ENCODE assay signal across 12 mouse cellular contexts in genomic region chr7:145231659-145232058, GRCm38 (mm10). TPM values are rescaled to one million over a fixed set of nuclear protein-coding genes. Genes with fewer than 3 reads are reported as not detected.
DNase-seq lines count a peak whose midpoint lies in the region; ATAC-seq and TF ChIP-seq lines count a peak whose summit lies in the region.
"Had no signal": no experiment of that assay in that cellular context is flagged by ENCODE, and none has a peak within 500 bp of the region (broad histone marks: within the 10 kb centered on the region; RNA-seq: fewer than 3 reads in every experiment).

No protein-coding gene starts in this region.

- DNase-seq in heart, adult 11 months, result peak; percentile 96
- peak; percentile 44 to 62 for DNase-seq in cerebellum, postnatal 25 days
- DNase-seq in lung, postnatal 0 days (ENCODE audit: low spot score), result peak; percentile 78
- DNase-seq in gastrocnemius, adult 18-20 months (ENCODE audit: low spot score), result no peak
- DNase-seq in neural tube, embryonic 10.5 days (ENCODE audit: extremely low spot score, low spot score), result no peak
- no peak for DNase-seq in embryo, embryonic 10 days (ENCODE audit: low spot score)

- no peaks in the 10 kb centered on the region for H3K36me3 ChIP-seq in heart, embryonic 11.5 days (ENCODE audit: control insufficient read depth, insufficient read depth, low read length)
- no peaks in the 10 kb centered on the region for H3K36me3 ChIP-seq in kidney, embryonic 14.5 days (ENCODE audit: control insufficient read depth, insufficient read depth, low read length)
- H3K36me3 ChIP-seq in lung, postnatal 0 days (ENCODE audit: insufficient read depth, low read length), result no peaks in the 10 kb centered on the region
- H3K36me3 ChIP-seq: embryonic facial prominence, embryonic 15.5 days had no signal

- no peak overlapping the region for H3K9ac ChIP-seq in heart, embryonic 11.5 days (ENCODE audit: low read depth, low read length)
- H3K9ac ChIP-seq in kidney, embryonic 14.5 days (ENCODE audit: low read depth, low read length), result no peak overlapping the region
- no peak overlapping the region for H3K9ac ChIP-seq in lung, postnatal 0 days (replicated peaks; ENCODE audit: low read depth)
- H3K9ac ChIP-seq: embryonic facial prominence, embryonic 15.5 days had no signal

- WGBS in heart, embryonic 11.5 days (ENCODE audit: insufficient replicate concordance), result 84% methylated on average over 9 of the region's 9 CpGs
- WGBS in kidney, embryonic 14.5 days, result 44% methylated on average over 9 of the region's 9 CpGs
- WGBS in lung, postnatal 0 days, result 53% methylated on average over 9 of the region's 9 CpGs

- no peak for TF ChIP-seq CTCF in lung, postnatal 0 days (IDR thresholded peaks at IDR 0.05)

- H3K4me2 ChIP-seq in heart, embryonic 11.5 days, result no peak overlapping the region
- H3K4me2 ChIP-seq in kidney, embryonic 14.5 days (replicated peaks; ENCODE audit: low read depth, low read length), result no peak overlapping the region
- H3K4me2 ChIP-seq in lung, postnatal 0 days (replicated peaks; ENCODE audit: low read depth, low read length), result no peak overlapping the region
- H3K4me2 ChIP-seq: embryonic facial prominence, embryonic 15.5 days had no signal

- H3K4me3 ChIP-seq in heart, embryonic 11.5 days (ENCODE audit: low read depth, low read length), result no peak overlapping the region
- no peak overlapping the region for H3K4me3 ChIP-seq in kidney, embryonic 14.5 days (ENCODE audit: low read length)
- no peak overlapping the region for H3K4me3 ChIP-seq in lung, postnatal 0 days (ENCODE audit: low read depth, low read length)
- H3K4me3 ChIP-seq: embryonic facial prominence, embryonic 15.5 days had no signal

- H3K9me3 ChIP-seq in heart, embryonic 11.5 days (replicated peaks; ENCODE audit: control insufficient read depth, low read length), result no peaks in the 10 kb centered on the region
- H3K9me3 ChIP-seq in kidney, embryonic 14.5 days (ENCODE audit: control insufficient read depth, low read length), result no peaks in the 10 kb centered on the region
- no peaks in the 10 kb centered on the region for H3K9me3 ChIP-seq in lung, postnatal 0 days (ENCODE audit: low read length)
- H3K9me3 ChIP-seq: embryonic facial prominence, embryonic 15.5 days had no signal

- ATAC-seq in heart, embryonic 11.5 days (replicated peaks; ENCODE audit: insufficient number of reproducible peaks, low FRiP score, low TSS enrichment), result no peak
- peak; percentile 70; the same call in 1 of the 2 replicates for ATAC-seq in kidney, embryonic 14.5 days (ENCODE audit: low FRiP score, low TSS enrichment)
- peak; percentile 86 for ATAC-seq in lung, postnatal 0 days

- H3K27ac ChIP-seq in heart, embryonic 11.5 days (ENCODE audit: low read depth, low read length), result no peak overlapping the region
- H3K27ac ChIP-seq in kidney, embryonic 14.5 days (ENCODE audit: low read depth, low read length), result peak overlapping the region; percentile 25; the same call in 1 of the 2 replicates
- peak overlapping the region; percentile 51 for H3K27ac ChIP-seq in lung, postnatal 0 days (ENCODE audit: low read length)
- H3K27ac ChIP-seq: embryonic facial prominence, embryonic 15.5 days had no signal

- H3K4me1 ChIP-seq in heart, embryonic 11.5 days (ENCODE audit: control insufficient read depth, insufficient read depth, low read length), result 0 out of 2 replicates have a peak, but pooled peaks cover 3% of the 10 kb centered on the region
- peaks cover 8% of the 10 kb centered on the region for H3K4me1 ChIP-seq in kidney, embryonic 14.5 days (ENCODE audit: control insufficient read depth, insufficient read depth, low read length)
- 0 out of 2 replicates have a peak, but pooled peaks cover 2% of the 10 kb centered on the region for H3K4me1 ChIP-seq in lung, postnatal 0 days (ENCODE audit: insufficient read depth, low read depth, low read length)

- no peak for TF ChIP-seq EP300 in lung, postnatal 0 days (IDR thresholded peaks at IDR 0.05)

- no peaks in the 10 kb centered on the region for H3K27me3 ChIP-seq in heart, embryonic 11.5 days (ENCODE audit: control insufficient read depth, insufficient read depth, low read length)
- peaks cover 3% of the 10 kb centered on the region; the same call in 1 of the 2 replicates for H3K27me3 ChIP-seq in kidney, embryonic 14.5 days (ENCODE audit: control insufficient read depth, insufficient read depth, low read length)
- H3K27me3 ChIP-seq in lung, postnatal 0 days (replicated peaks; ENCODE audit: insufficient read depth, low read length), result no peaks in the 10 kb centered on the region
- H3K27me3 ChIP-seq: embryonic facial prominence, embryonic 15.5 days had no signal

RNA-seq across cellular contexts. Expression of gene 1810010D01Rik, which starts 23.7 kb away (rescaled TPM):
- polyA plus RNA-seq in heart, embryonic 11.5 days (2014; fragmentation: Nextera tagmentation; extraction: Ambion mirVana), result not detected in 2 replicates
- 0.46 TPM in 1 of 2 replicates, not detected in the other for polyA plus RNA-seq in kidney, embryonic 14.5 days (2014; fragmentation: Nextera tagmentation; extraction: Ambion mirVana)
- 0.73 and 0.94 TPM in 2 replicates for polyA plus RNA-seq in lung, postnatal 0 days (2015; fragmentation: Nextera tagmentation; extraction: Ambion mirVana)
- total RNA-seq in gastrocnemius, adult 18-20 months (2021), result not detected
- total RNA-seq: megakaryocyte, adult 5-6 weeks had no signal
- polyA plus RNA-seq: heart, postnatal 0 days; limb, embryonic 11.5 days had no signal

RNA-seq across cellular contexts. Expression of gene Tpcn2, which starts 52.2 kb away (rescaled TPM):
- polyA plus RNA-seq in heart, embryonic 11.5 days (2014; fragmentation: Nextera tagmentation; extraction: Ambion mirVana), result 2.1 and 3.1 TPM in 2 replicates
- polyA plus RNA-seq in kidney, embryonic 14.5 days (2014; fragmentation: Nextera tagmentation; extraction: Ambion mirVana), result 4.0 and 4.4 TPM in 2 replicates
- 17.3 and 22.7 TPM in 2 replicates for polyA plus RNA-seq in lung, postnatal 0 days (2015; fragmentation: Nextera tagmentation; extraction: Ambion mirVana)
- total RNA-seq in gastrocnemius, adult 18-20 months (2021), result 1 to 10 TPM; 1.0 TPM

Comparison
In these comparisons a context has a peak if more than half of its experiments do, and no peak if none do; other contexts are left out.
1. DNase-seq: peak in heart, adult 11 months (single experiment), cerebellum, postnatal 25 days (2 of 2) and lung, postnatal 0 days (single experiment); none in gastrocnemius, adult 18-20 months (single experiment), neural tube, embryonic 10.5 days (single experiment) and embryo, embryonic 10 days (single experiment).